Mouse (Mus musculus) erythroblast, embryonic 14.5 days (primary cell): ENCODE results near the gene Nol3. TPM values are rescaled to one million over a fixed set of nuclear protein-coding genes. Genes with fewer than 3 reads are reported as not detected.

ENCODE experiments used
- H3K27me3 ChIP-seq: 2 replicates; pipeline ENCODE4 v1.6.1; 2012; ENCODE audit warnings: inconsistent platforms; ENCODE audit not compliant: control insufficient read depth
- H3K36me3 ChIP-seq: 2 replicates; pipeline ENCODE4 v1.6.1; 2012; ENCODE audit warnings: mild to moderate bottlenecking, inconsistent platforms; ENCODE audit not compliant: control insufficient read depth
- H3K4me1 ChIP-seq: 2 replicates; pipeline ENCODE4 v1.6.1; 2012; ENCODE audit warnings: inconsistent platforms; ENCODE audit not compliant: control insufficient read depth
- H3K4me3 ChIP-seq: replicated peaks from 2 replicates; pipeline ENCODE3; 2012; ENCODE audit warnings: moderate library complexity, mild to moderate bottlenecking, inconsistent platforms
- H3K9me3 ChIP-seq: 2 replicates; pipeline ENCODE4 v1.6.1; 2012; ENCODE audit warnings: low read length, inconsistent platforms, mixed read lengths; ENCODE audit not compliant: control insufficient read depth
- GATA1 ChIP-seq: IDR thresholded peaks from 2 replicates; pipeline ENCODE4 v1.6.1; 2012; ENCODE audit warnings: low read length, inconsistent platforms, mixed read lengths
- TAL1 ChIP-seq: IDR thresholded peaks from 3 replicates; pipeline ENCODE4 v1.6.1; 2012; ENCODE audit warnings: low read length, inconsistent platforms, mixed read lengths
- polyA plus RNA-seq: library from polyadenylated mRNA; stranded (reverse); fragments of >175 nt; gene quantifications from 2 replicates; pipeline ENCODE4 v1.2.3, GENCODE M21; 2012

Gene Nol3
- polyA plus RNA-seq, 1 experiment = not detected

- Histone ChIP-seq H3K36me3 (peaks cover 100% of the 10 kb centered on the region), H3K27me3 (no peaks in the 10 kb centered on the region), H3K4me1 (peaks cover 77% of the 10 kb centered on the region), H3K4me3 (peak overlapping the region; percentile 16), H3K9me3 (peaks cover 3% of the 10 kb centered on the region)
- no peak for TF ChIP-seq GATA1
- TF ChIP-seq TAL1 = no peak
Observed at GRCm38 (mm10) chr8:105312891-105313481, 37.0 kb downstream of the Nol3 start.

- Histone ChIP-seq H3K4me1 (peaks cover 82% of the 10 kb centered on the region), H3K4me3 (peak overlapping the region; percentile 16), H3K27me3 (no peaks in the 10 kb centered on the region), H3K36me3 (peaks cover 100% of the 10 kb centered on the region), H3K9me3 (peaks cover 3% of the 10 kb centered on the region)
- no peak for TF ChIP-seq TAL1
- TF ChIP-seq GATA1 = no peak
Observed at GRCm38 (mm10) chr8:105313622-105314402, 37.9 kb downstream of the Nol3 start.

- Histone ChIP-seq H3K4me3 (no peak overlapping the region), H3K36me3 (peaks cover 100% of the 10 kb centered on the region), H3K9me3 (peaks cover 3% of the 10 kb centered on the region), H3K4me1 (peaks cover 87% of the 10 kb centered on the region), H3K27me3 (no peaks in the 10 kb centered on the region)
- TF ChIP-seq TAL1 = no peak
- TF ChIP-seq GATA1 = no peak
Observed at GRCm38 (mm10) chr8:105315073-105315769, 39.3 kb downstream of the Nol3 start.

- Histone ChIP-seq H3K9me3 (0 out of 2 replicates have a peak, but pooled peaks cover 2% of the 10 kb centered on the region), H3K27me3 (no peaks in the 10 kb centered on the region), H3K36me3 (peaks cover 99% of the 10 kb centered on the region), H3K4me1 (peaks cover 89% of the 10 kb centered on the region), H3K4me3 (no peak overlapping the region)
- TF ChIP-seq TAL1 = no peak
Observed at GRCm38 (mm10) chr8:105317941-105318340, 42.0 kb downstream of the Nol3 start.

GRCm38 (mm10) chr8:105318662-105319190, 42.8 kb downstream of the Nol3 start:
- H3K4me1 ChIP-seq = peaks cover 89% of the 10 kb centered on the region
- no peak overlapping the region for H3K4me3 ChIP-seq
- H3K27me3 ChIP-seq = no peaks in the 10 kb centered on the region
- peaks cover 97% of the 10 kb centered on the region for H3K36me3 ChIP-seq
- no peak for TF ChIP-seq TAL1
- TF ChIP-seq GATA1 = no peak
- H3K9me3 ChIP-seq = 0 out of 2 replicates have a peak, but pooled peaks cover 2% of the 10 kb centered on the region

GRCm38 (mm10) chr8:105323183-105323582, 47.2 kb downstream of the Nol3 start:
- H3K4me3 ChIP-seq = peak overlapping the region; percentile 85

GRCm38 (mm10) chr8:105325641-105326093, 49.7 kb downstream of the Nol3 start:
- Histone ChIP-seq H3K36me3 (peaks cover 78% of the 10 kb centered on the region), H3K4me3 (peak overlapping the region; percentile 85), H3K27me3 (no peaks in the 10 kb centered on the region), H3K9me3 (0 out of 2 replicates have a peak, but pooled peaks cover under 1% of the 10 kb centered on the region), H3K4me1 (peaks cover 78% of the 10 kb centered on the region)
- TF ChIP-seq GATA1 (no peak), TAL1 (no peak)

More at GRCm38 (mm10) chr8:105323183-105323582, 47.2 kb downstream of the Nol3 start:
- TF ChIP-seq TAL1 (peak; percentile 87), GATA1 (peak; percentile 86)
- no peaks in the 10 kb centered on the region for H3K27me3 ChIP-seq
- H3K4me1 ChIP-seq = peaks cover 91% of the 10 kb centered on the region
- 0 out of 2 replicates have a peak, but pooled peaks cover 2% of the 10 kb centered on the region for H3K9me3 ChIP-seq
- peaks cover 78% of the 10 kb centered on the region for H3K36me3 ChIP-seq

GRCm38 (mm10) chr8:105326141-105326672, 50.3 kb downstream of the Nol3 start, which contains the start of the genes Lrrc29 and Tmem208:
Gene Lrrc29, minus strand, starts transcription at chr8:105326278.
Gene Tmem208, plus strand, starts transcription at chr8:105326354.
- TF ChIP-seq GATA1 = no peak
- TF ChIP-seq TAL1 = no peak
- H3K4me3 ChIP-seq = peak within 1 kb of the TSS; percentile 85
- no peaks in the 10 kb centered on the region for H3K27me3 ChIP-seq
- H3K4me1 ChIP-seq = peaks cover 74% of the 10 kb centered on the region
- no peaks in the 10 kb centered on the region for H3K9me3 ChIP-seq
- peaks cover 78% of the 10 kb centered on the region for H3K36me3 ChIP-seq
